Mouse (Mus musculus): ENCODE data around the gene Ticrr. TPM values are rescaled to one million over a fixed set of nuclear protein-coding genes. Genes with fewer than 3 reads are reported as not detected.

Ticrr gene
- polyA plus RNA-seq, 2 experiments: 7.4 to 7.9 TPM

DNA sequence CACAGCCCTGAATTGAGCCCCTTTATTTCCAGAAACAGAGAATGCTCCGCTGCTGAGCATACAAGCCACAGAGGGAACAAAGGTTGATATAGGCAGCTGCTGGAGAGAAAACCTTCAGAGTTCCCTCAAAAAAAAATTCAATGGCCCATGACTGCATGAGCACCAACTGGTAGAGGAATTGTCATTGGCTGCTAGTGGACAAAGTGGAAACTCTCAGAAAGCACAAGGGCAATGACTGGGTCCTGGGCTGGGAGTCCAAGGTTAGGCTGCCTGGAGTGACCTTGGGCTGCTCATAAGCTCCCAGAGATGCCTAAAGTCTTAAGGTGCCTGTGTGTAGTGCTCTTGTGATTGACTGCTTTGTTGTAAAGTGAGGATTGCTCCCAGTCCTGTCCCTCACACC is 44.1 kb upstream of the Ticrr start:
- Histone ChIP-seq H3K27me3 (ENCODE audit: control insufficient read depth, insufficient read depth, low read length) (peaks cover 31% of the 10 kb centered on the region), H3K4me2 (replicated peaks; ENCODE audit: low read depth, low read length, severe bottlenecking) (no peak overlapping the region), H3K9me3 (ENCODE audit: control insufficient read depth, low read length) (no peaks in the 10 kb centered on the region), H3K4me1 (ENCODE audit: control insufficient read depth, insufficient read depth, low read length) (no peaks in the 10 kb centered on the region; the same call in 1 of the 2 replicates), H3K4me3 (replicated peaks; ENCODE audit: low read length) (no peak overlapping the region), H3K36me3 (ENCODE audit: control insufficient read depth, insufficient read depth, low read length) (no peaks in the 10 kb centered on the region), H3K27ac (replicated peaks; ENCODE audit: low read depth, low read length) (no peak overlapping the region), H3K9ac (ENCODE audit: low read depth, low read length, severe bottlenecking) (no peak overlapping the region)
- 63% methylated on average over 1 of the region's 1 CpGs for WGBS
- ATAC-seq (ENCODE audit: low FRiP score, low read depth) (no peak), DNase-seq (ENCODE audit: low spot score) (no peak)
- no peak for TF ChIP-seq POLR2A (IDR thresholded peaks at IDR 0.05; ENCODE audit: borderline replicate concordance, extremely low read depth, insufficient read depth, insufficient read length)

DNA sequence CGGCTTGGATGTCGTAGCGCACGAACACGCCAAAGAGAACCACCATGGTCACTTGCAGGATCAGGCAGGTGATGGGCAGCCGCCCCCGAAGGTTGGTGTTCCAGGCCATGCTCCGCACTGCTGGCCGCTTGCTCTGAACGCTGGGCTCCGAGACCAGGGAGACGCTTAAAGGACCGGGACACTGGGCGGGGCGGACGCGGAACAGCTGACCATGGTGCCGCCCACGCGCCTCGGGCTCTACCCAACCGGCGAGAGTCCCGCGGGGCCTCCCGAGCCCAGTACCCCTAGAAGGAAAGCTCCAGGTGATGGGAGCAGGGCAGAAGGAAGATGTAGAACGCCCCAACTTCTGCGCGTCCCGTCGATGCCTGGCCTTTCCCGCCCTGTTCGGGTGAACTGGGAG is 42.6 kb upstream of the Ticrr start, which contains the start of gene Rhcg:
Rhcg (minus strand) TSS at position 240 of the 400 bp plus-strand sequence.
- no peaks in the 10 kb centered on the region; the same call in 1 of the 2 replicates for H3K4me1 ChIP-seq (ENCODE audit: control insufficient read depth, insufficient read depth, low read length)
- 11% methylated on average over 33 of the region's 33 CpGs for WGBS
- H3K27ac ChIP-seq (replicated peaks; ENCODE audit: low read depth, low read length): no peak within 1 kb of the TSS
- H3K4me3 ChIP-seq (replicated peaks; ENCODE audit: low read length): peak within 1 kb of the TSS; percentile 15; the same call in 1 of the 2 replicates
- H3K4me2 ChIP-seq (replicated peaks; ENCODE audit: low read depth, low read length, severe bottlenecking): peak within 1 kb of the TSS; percentile 32
- H3K9me3 ChIP-seq (ENCODE audit: control insufficient read depth, low read length): no peaks in the 10 kb centered on the region
- no peak for ATAC-seq (ENCODE audit: low FRiP score, low read depth)
- no peak for TF ChIP-seq POLR2A (IDR thresholded peaks at IDR 0.05; ENCODE audit: borderline replicate concordance, extremely low read depth, insufficient read depth, insufficient read length)
- no peak for DNase-seq (ENCODE audit: low spot score)
- no peaks in the 10 kb centered on the region for H3K36me3 ChIP-seq (ENCODE audit: control insufficient read depth, insufficient read depth, low read length)
- H3K27me3 ChIP-seq (ENCODE audit: control insufficient read depth, insufficient read depth, low read length): peaks cover 31% of the 10 kb centered on the region
- H3K9ac ChIP-seq (ENCODE audit: low read depth, low read length, severe bottlenecking): no peak within 1 kb of the TSS

DNA sequence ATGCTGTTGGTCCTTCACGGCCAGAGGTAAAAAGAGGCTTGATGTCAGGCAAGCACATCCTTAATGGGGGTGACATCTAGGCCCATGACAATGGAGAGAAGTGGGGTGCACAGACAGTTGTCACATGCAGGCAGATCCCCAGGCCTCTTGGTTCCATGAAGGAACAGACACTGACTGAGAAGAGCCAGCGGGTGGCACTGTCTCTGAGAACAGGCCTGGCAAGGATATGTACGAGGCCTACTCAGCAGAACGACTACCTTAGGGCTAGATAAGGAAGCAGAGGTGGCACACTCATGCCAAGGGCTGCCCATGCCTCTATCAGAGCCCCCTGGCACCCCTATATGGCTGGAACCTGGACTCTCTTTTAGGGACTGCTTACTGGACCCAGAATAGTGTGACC is 40.5 kb upstream of the Ticrr start:
- ATAC-seq (ENCODE audit: low FRiP score, low read depth): no peak
- 71% methylated on average over 4 of the region's 4 CpGs for whole genome bisulfite sequencing
- H3K4me1 ChIP-seq (ENCODE audit: control insufficient read depth, insufficient read depth, low read length): no peaks in the 10 kb centered on the region; the same call in 1 of the 2 replicates
- TF ChIP-seq POLR2A (IDR thresholded peaks at IDR 0.05; ENCODE audit: borderline replicate concordance, extremely low read depth, insufficient read depth, insufficient read length): no peak
- no peak for DNase-seq (ENCODE audit: low spot score)
- H3K27ac ChIP-seq (replicated peaks; ENCODE audit: low read depth, low read length): no peak overlapping the region
- H3K9me3 ChIP-seq (ENCODE audit: control insufficient read depth, low read length): no peaks in the 10 kb centered on the region
- no peak overlapping the region for H3K4me3 ChIP-seq (replicated peaks; ENCODE audit: low read length)
- H3K4me2 ChIP-seq (replicated peaks; ENCODE audit: low read depth, low read length, severe bottlenecking): no peak overlapping the region
- no peaks in the 10 kb centered on the region for H3K36me3 ChIP-seq (ENCODE audit: control insufficient read depth, insufficient read depth, low read length)
- no peak overlapping the region for H3K9ac ChIP-seq (ENCODE audit: low read depth, low read length, severe bottlenecking)
- H3K27me3 ChIP-seq (ENCODE audit: control insufficient read depth, insufficient read depth, low read length): peaks cover 31% of the 10 kb centered on the region

DNA sequence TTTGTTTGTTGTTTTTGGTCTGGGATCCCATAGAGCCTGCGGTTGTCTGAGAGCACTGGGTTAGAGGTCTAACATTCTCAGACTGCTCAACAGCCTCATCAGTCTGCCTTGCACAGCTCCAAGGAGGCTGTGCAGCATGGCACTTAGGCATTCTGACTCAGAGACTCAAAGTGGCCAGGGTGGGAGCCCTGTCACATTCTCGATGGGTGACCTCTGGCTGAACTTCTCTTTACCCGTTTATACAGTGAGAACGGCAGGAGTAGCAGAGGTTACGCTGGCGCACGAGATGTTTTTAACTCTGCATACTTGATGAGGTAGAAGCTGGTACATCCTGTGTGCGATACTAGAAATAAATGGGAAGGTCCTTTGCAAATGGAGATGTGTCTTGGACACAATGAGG is 36.9 kb upstream of the Ticrr start:
- no peak overlapping the region for H3K4me2 ChIP-seq (replicated peaks; ENCODE audit: low read depth, low read length, severe bottlenecking)
- no peak overlapping the region for H3K27ac ChIP-seq (replicated peaks; ENCODE audit: low read depth, low read length)
- TF ChIP-seq POLR2A (IDR thresholded peaks at IDR 0.05; ENCODE audit: borderline replicate concordance, extremely low read depth, insufficient read depth, insufficient read length): no peak
- H3K4me3 ChIP-seq (replicated peaks; ENCODE audit: low read length): no peak overlapping the region
- H3K9me3 ChIP-seq (ENCODE audit: control insufficient read depth, low read length): no peaks in the 10 kb centered on the region
- H3K27me3 ChIP-seq (ENCODE audit: control insufficient read depth, insufficient read depth, low read length): peaks cover 7% of the 10 kb centered on the region; the same call in 1 of the 2 replicates
- no peak for DNase-seq (ENCODE audit: low spot score)
- ATAC-seq (ENCODE audit: low FRiP score, low read depth): no peak
- no peak overlapping the region for H3K9ac ChIP-seq (ENCODE audit: low read depth, low read length, severe bottlenecking)
- 62% methylated on average over 8 of the region's 8 CpGs for WGBS
- no peaks in the 10 kb centered on the region for H3K4me1 ChIP-seq (ENCODE audit: control insufficient read depth, insufficient read depth, low read length)
- no peaks in the 10 kb centered on the region for H3K36me3 ChIP-seq (ENCODE audit: control insufficient read depth, insufficient read depth, low read length)

DNA sequence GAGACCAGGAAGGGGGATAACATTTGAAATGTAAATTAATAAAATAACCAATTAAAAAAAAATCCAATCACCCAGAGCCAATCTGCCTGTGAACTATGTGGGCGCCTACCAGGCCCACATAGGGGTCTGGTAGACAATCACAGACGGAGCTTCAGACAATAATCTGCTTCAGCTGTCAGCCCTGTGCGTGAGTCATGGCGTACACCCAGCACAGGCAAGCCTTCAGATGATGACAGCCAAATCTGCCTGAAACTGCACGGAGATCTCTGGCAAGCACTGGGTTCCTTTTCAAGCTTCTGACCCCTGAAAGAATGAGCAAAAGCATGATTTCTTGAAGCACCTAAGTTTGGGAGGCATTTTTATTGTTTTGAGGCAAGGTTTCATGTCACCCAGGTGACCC is 33.8 kb upstream of the Ticrr start:
- no peak for TF ChIP-seq POLR2A (IDR thresholded peaks at IDR 0.05; ENCODE audit: borderline replicate concordance, extremely low read depth, insufficient read depth, insufficient read length)
- H3K9ac ChIP-seq (ENCODE audit: low read depth, low read length, severe bottlenecking): no peak overlapping the region
- H3K4me3 ChIP-seq (replicated peaks; ENCODE audit: low read length): no peak overlapping the region
- DNase-seq (ENCODE audit: low spot score): no peak
- H3K27ac ChIP-seq (replicated peaks; ENCODE audit: low read depth, low read length): no peak overlapping the region
- no peaks in the 10 kb centered on the region for H3K27me3 ChIP-seq (ENCODE audit: control insufficient read depth, insufficient read depth, low read length)
- no peak overlapping the region for H3K4me2 ChIP-seq (replicated peaks; ENCODE audit: low read depth, low read length, severe bottlenecking)
- no peaks in the 10 kb centered on the region for H3K9me3 ChIP-seq (ENCODE audit: control insufficient read depth, low read length)
- H3K4me1 ChIP-seq (ENCODE audit: control insufficient read depth, insufficient read depth, low read length): no peaks in the 10 kb centered on the region
- 75% methylated on average over 5 of the region's 5 CpGs for WGBS
- no peak for ATAC-seq (ENCODE audit: low FRiP score, low read depth)
- H3K36me3 ChIP-seq (ENCODE audit: control insufficient read depth, insufficient read depth, low read length): no peaks in the 10 kb centered on the region
